Mouse (Mus musculus): ENCODE data around the gene Sycn. TPM values are rescaled to one million over a fixed set of nuclear protein-coding genes. Genes with fewer than 3 reads are reported as not detected.
A peak's percentile ranks its signal among the peaks of the same experiment; 100 is the strongest.

The Sycn gene
- polyA plus RNA-seq, 1 experiment from 2014 or later: not detected

GRCm38 (mm10) chr7:28561967-28562366 lies 21.3 kb downstream of the Sycn start:
- Histone ChIP-seq H3K4me1 (no peaks in the 10 kb centered on the region), H3K4me3 (no peak overlapping the region), H3K9ac (no peak overlapping the region), H3K27me3 (replicated peaks) (no peaks in the 10 kb centered on the region), H3K4me2 (no peak overlapping the region), H3K36me3 (replicated peaks) (peaks cover 8% of the 10 kb centered on the region; the same call in 1 of the 2 replicates), H3K9me3 (no peaks in the 10 kb centered on the region), H3K27ac (no peak overlapping the region)
- 93% methylated on average over 11 of the region's 11 CpGs for WGBS
- no peak for ATAC-seq (replicated peaks)

- no peak overlapping the region for H3K4me2 ChIP-seq
- H3K4me3 ChIP-seq: no peak overlapping the region
- no peaks in the 10 kb centered on the region for H3K9me3 ChIP-seq
- no peak for ATAC-seq (replicated peaks)
- H3K4me1 ChIP-seq: no peaks in the 10 kb centered on the region
- H3K27ac ChIP-seq: no peak overlapping the region
- 95% methylated on average over 13 of the region's 13 CpGs for whole genome bisulfite sequencing
- peaks cover 11% of the 10 kb centered on the region; the same call in 1 of the 2 replicates for H3K36me3 ChIP-seq (replicated peaks)
- no peak overlapping the region for H3K9ac ChIP-seq
- H3K27me3 ChIP-seq (replicated peaks): no peaks in the 10 kb centered on the region
Observed at GRCm38 (mm10) chr7:28562371-28562770, 21.7 kb downstream of the Sycn start.

- Histone ChIP-seq H3K27ac (no peak overlapping the region), H3K9ac (no peak overlapping the region), H3K36me3 (replicated peaks) (peaks cover 16% of the 10 kb centered on the region; the same call in 1 of the 2 replicates), H3K4me3 (no peak overlapping the region), H3K4me1 (no peaks in the 10 kb centered on the region), H3K4me2 (no peak overlapping the region), H3K27me3 (replicated peaks) (no peaks in the 10 kb centered on the region), H3K9me3 (no peaks in the 10 kb centered on the region)
- 93% methylated on average over 13 of the region's 13 CpGs for WGBS
- no peak for ATAC-seq (replicated peaks)
Observed at GRCm38 (mm10) chr7:28562951-28563350, 22.3 kb downstream of the Sycn start.

GRCm38 (mm10) chr7:28565407-28565806 lies 24.7 kb downstream of the Sycn start:
- Histone ChIP-seq H3K9me3 (no peaks in the 10 kb centered on the region), H3K27ac (no peak overlapping the region), H3K4me2 (no peak overlapping the region), H3K4me1 (no peaks in the 10 kb centered on the region), H3K4me3 (no peak overlapping the region), H3K36me3 (replicated peaks) (peaks cover 11% of the 10 kb centered on the region; the same call in 1 of the 2 replicates), H3K27me3 (replicated peaks) (no peaks in the 10 kb centered on the region), H3K9ac (no peak overlapping the region)
- no peak for ATAC-seq (replicated peaks)
- WGBS: 74% methylated on average over 5 of the region's 5 CpGs

- 97% methylated on average over 4 of the region's 4 CpGs for WGBS
- no peak overlapping the region for H3K27ac ChIP-seq
- H3K9ac ChIP-seq: no peak overlapping the region
- H3K4me3 ChIP-seq: no peak overlapping the region
- H3K27me3 ChIP-seq (replicated peaks): no peaks in the 10 kb centered on the region
- H3K36me3 ChIP-seq (replicated peaks): peaks cover 11% of the 10 kb centered on the region; the same call in 1 of the 2 replicates
- no peaks in the 10 kb centered on the region for H3K4me1 ChIP-seq
- H3K9me3 ChIP-seq: no peaks in the 10 kb centered on the region
- no peak overlapping the region for H3K4me2 ChIP-seq
- ATAC-seq (replicated peaks): no peak
Observed at GRCm38 (mm10) chr7:28567539-28567938, 26.9 kb downstream of the Sycn start.

- Histone ChIP-seq H3K4me3 (no peak overlapping the region), H3K27ac (no peak overlapping the region), H3K36me3 (replicated peaks) (peaks cover 11% of the 10 kb centered on the region; the same call in 1 of the 2 replicates), H3K27me3 (replicated peaks) (no peaks in the 10 kb centered on the region), H3K9me3 (no peaks in the 10 kb centered on the region), H3K4me1 (no peaks in the 10 kb centered on the region), H3K4me2 (no peak overlapping the region), H3K9ac (no peak overlapping the region)
- no peak for ATAC-seq (replicated peaks)
Observed at GRCm38 (mm10) chr7:28568253-28568652, 27.6 kb downstream of the Sycn start.

GRCm38 (mm10) chr7:28570291-28570981 lies 29.8 kb downstream of the Sycn start:
- Histone ChIP-seq H3K36me3 (replicated peaks) (peaks cover 11% of the 10 kb centered on the region; the same call in 1 of the 2 replicates), H3K4me3 (no peak overlapping the region), H3K4me2 (no peak overlapping the region), H3K9ac (no peak overlapping the region), H3K9me3 (no peaks in the 10 kb centered on the region), H3K4me1 (no peaks in the 10 kb centered on the region), H3K27me3 (replicated peaks) (no peaks in the 10 kb centered on the region), H3K27ac (no peak overlapping the region)
- WGBS: 73% methylated on average over 12 of the region's 12 CpGs
- ATAC-seq (replicated peaks): no peak

GRCm38 (mm10) chr7:28570982-28571682 lies 30.4 kb downstream of the Sycn start:
- H3K27me3 ChIP-seq (replicated peaks): no peaks in the 10 kb centered on the region
- peaks cover 11% of the 10 kb centered on the region; the same call in 1 of the 2 replicates for H3K36me3 ChIP-seq (replicated peaks)
- 55% methylated on average over 5 of the region's 5 CpGs for WGBS
- H3K9me3 ChIP-seq: no peaks in the 10 kb centered on the region
- no peaks in the 10 kb centered on the region for H3K4me1 ChIP-seq
- no peak for ATAC-seq (replicated peaks)
- no peak overlapping the region for H3K9ac ChIP-seq
- no peak overlapping the region for H3K27ac ChIP-seq
- no peak overlapping the region for H3K4me2 ChIP-seq
- no peak overlapping the region for H3K4me3 ChIP-seq

- no peak overlapping the region for H3K4me2 ChIP-seq
- H3K9me3 ChIP-seq: no peaks in the 10 kb centered on the region
- peaks cover 7% of the 10 kb centered on the region; the same call in 1 of the 2 replicates for H3K4me1 ChIP-seq
- no peak overlapping the region for H3K9ac ChIP-seq
- H3K27ac ChIP-seq: no peak overlapping the region
- H3K36me3 ChIP-seq (replicated peaks): peaks cover 3% of the 10 kb centered on the region; the same call in 1 of the 2 replicates
- no peaks in the 10 kb centered on the region for H3K27me3 ChIP-seq (replicated peaks)
- 94% methylated on average over 5 of the region's 5 CpGs for WGBS
- ATAC-seq (replicated peaks): no peak
- no peak overlapping the region for H3K4me3 ChIP-seq
Observed at GRCm38 (mm10) chr7:28572689-28573088, 32.0 kb downstream of the Sycn start.

- Histone ChIP-seq H3K27me3 (replicated peaks) (no peaks in the 10 kb centered on the region), H3K4me1 (peaks cover 7% of the 10 kb centered on the region; the same call in 1 of the 2 replicates), H3K27ac (no peak overlapping the region), H3K36me3 (replicated peaks) (no peaks in the 10 kb centered on the region), H3K4me3 (no peak overlapping the region), H3K9me3 (no peaks in the 10 kb centered on the region), H3K9ac (no peak overlapping the region), H3K4me2 (no peak overlapping the region)
- 98% methylated on average over 3 of the region's 3 CpGs for WGBS
- no peak for ATAC-seq (replicated peaks)
Observed at GRCm38 (mm10) chr7:28573236-28573635, 32.6 kb downstream of the Sycn start.

- Histone ChIP-seq H3K9me3 (no peaks in the 10 kb centered on the region), H3K36me3 (replicated peaks) (no peaks in the 10 kb centered on the region), H3K9ac (no peak overlapping the region), H3K4me3 (no peak overlapping the region), H3K27me3 (replicated peaks) (no peaks in the 10 kb centered on the region), H3K4me1 (peaks cover 7% of the 10 kb centered on the region; the same call in 1 of the 2 replicates), H3K4me2 (no peak overlapping the region), H3K27ac (no peak overlapping the region)
- 96% methylated on average over 11 of the region's 11 CpGs for WGBS
- ATAC-seq (replicated peaks): no peak
Observed at GRCm38 (mm10) chr7:28575597-28575996, 34.9 kb downstream of the Sycn start.

- H3K27me3 ChIP-seq (replicated peaks): no peaks in the 10 kb centered on the region
- H3K4me2 ChIP-seq: no peak overlapping the region
- WGBS: 76% methylated on average over 5 of the region's 5 CpGs
- no peaks in the 10 kb centered on the region for H3K36me3 ChIP-seq (replicated peaks)
- no peaks in the 10 kb centered on the region for H3K9me3 ChIP-seq
- peaks cover 7% of the 10 kb centered on the region; the same call in 1 of the 2 replicates for H3K4me1 ChIP-seq
- no peak overlapping the region for H3K27ac ChIP-seq
- 0 out of 2 replicates have a peak, but pooled peaks have one; percentile 35 for ATAC-seq (replicated peaks)
- H3K9ac ChIP-seq: no peak overlapping the region
- no peak overlapping the region for H3K4me3 ChIP-seq
Observed at GRCm38 (mm10) chr7:28576271-28576914, 35.7 kb downstream of the Sycn start.

All from midbrain, embryonic 15.5 days (tissue).